Mouse (Mus musculus) CH12.LX (cell line): ENCODE results near the gene Naa40. TPM values are rescaled to one million over a fixed set of nuclear protein-coding genes. Genes with fewer than 3 reads are reported as not detected.

ENCODE experiments used
- DNase-seq: peaks from one replicate; pipeline ENCODE4 v3.0.0-alpha.2; 2013; ENCODE audit errors: extremely low read depth
- H3K27ac ChIP-seq: 2 replicates; pipeline ENCODE4 v1.5.1; 2012; ENCODE audit warnings: low read depth, mild to moderate bottlenecking, control low read depth, moderate library complexity; ENCODE audit not compliant: insufficient read depth
- H3K27me3 ChIP-seq: replicated peaks from 2 replicates; pipeline ENCODE3; 2012; ENCODE audit warnings: inconsistent platforms
- H3K36me3 ChIP-seq, 2 experiments: replicated peaks in 1 of 2; 2 replicates each; pipeline versions ENCODE3 to v1.6.1; 2012; ENCODE audit warnings: inconsistent platforms in 1 of 2, low read length in 1 of 2, mild to moderate bottlenecking in 1 of 2, mixed read lengths in 1 of 2, moderate library complexity in 1 of 2; ENCODE audit not compliant: control insufficient read depth in 1 of 2, insufficient read depth in 1 of 2
- H3K4me1 ChIP-seq, 2 experiments: 2 replicates each; pipeline ENCODE4 v1.6.1; 2012; ENCODE audit warnings: inconsistent platforms in 1 of 2, moderate library complexity in 1 of 2; ENCODE audit not compliant: insufficient read depth in 2 of 2, control insufficient read depth in 1 of 2
- H3K4me2 ChIP-seq: 2 replicates; pipeline ENCODE4 v1.6.1; 2012; ENCODE audit warnings: low read depth, mild to moderate bottlenecking, control low read depth; ENCODE audit not compliant: poor library complexity, insufficient read depth, severe bottlenecking
- H3K4me3 ChIP-seq, 3 experiments: fragments of 150-350 bp in 1 of 3; sonication (generic) in 1 of 3; replicated peaks in 1 of 3; 2 replicates each; pipeline versions ENCODE3 to v1.5.1; 2011 to 2012; ENCODE audit warnings: low read depth in 2 of 3, low read length in 2 of 3, mild to moderate bottlenecking in 2 of 3, moderate library complexity in 2 of 3, control low read depth in 1 of 3, improper control_type of control experiment in 1 of 3, inconsistent platforms in 1 of 3, mixed read lengths in 1 of 3; ENCODE audit not compliant: poor library complexity in 1 of 3
- H3K79me2 ChIP-seq: replicated peaks from 2 replicates; pipeline ENCODE4 v1.6.1; 2012; ENCODE audit warnings: mild to moderate bottlenecking, moderate library complexity; ENCODE audit not compliant: control insufficient read depth, poor library complexity, insufficient read depth, severe bottlenecking; ENCODE audit errors: extremely low read depth
- H3K9ac ChIP-seq: 2 replicates; pipeline ENCODE4 v1.6.1; 2012; ENCODE audit warnings: low read depth, mild to moderate bottlenecking, control low read depth, moderate library complexity; ENCODE audit not compliant: insufficient read depth
- H3K9me3 ChIP-seq: replicated peaks from 2 replicates; pipeline ENCODE3; 2012; ENCODE audit warnings: low read length, inconsistent platforms, mixed read lengths
- BHLHE40 ChIP-seq: IDR thresholded peaks from 2 replicates; pipeline ENCODE4 v1.6.1; 2011; ENCODE audit warnings: mild to moderate bottlenecking, low read depth, low read length, improper control_type of control experiment
- CHD1 ChIP-seq: IDR thresholded peaks from 2 replicates; pipeline ENCODE4 v1.6.1; 2012; ENCODE audit warnings: low read depth, low read length, improper control_type of control experiment, inconsistent platforms
- CHD2 ChIP-seq: IDR thresholded peaks from 2 replicates; pipeline ENCODE4 v1.6.1; 2011; ENCODE audit warnings: low read length, improper control_type of control experiment
- CTCF ChIP-seq, 2 experiments: IDR thresholded peaks in 1 of 2; conservative IDR thresholded peaks in 1 of 2; 2 replicates each; pipeline ENCODE4 v1.5.1; 2011 to 2012; ENCODE audit warnings: low read depth in 2 of 2, low read length in 2 of 2, improper control_type of control experiment in 1 of 2, inconsistent platforms in 1 of 2, mild to moderate bottlenecking in 1 of 2, moderate library complexity in 1 of 2
- EP300 ChIP-seq: IDR thresholded peaks from 2 replicates; pipeline ENCODE4 v1.6.1; 2011; ENCODE audit warnings: low read length, improper control_type of control experiment
- ETS1 ChIP-seq: conservative IDR thresholded peaks from 2 replicates; pipeline ENCODE4 v1.6.1; 2012; ENCODE audit warnings: low read depth, mild to moderate bottlenecking, inconsistent platforms, low read length, improper control_type of control experiment, moderate library complexity
- GABPA ChIP-seq: IDR thresholded peaks from 2 replicates; pipeline ENCODE4 v1.6.1; 2012; ENCODE audit warnings: low read depth, low read length, improper control_type of control experiment, inconsistent platforms; ENCODE audit not compliant: insufficient replicate concordance
- HCFC1 ChIP-seq: IDR thresholded peaks from 2 replicates; pipeline ENCODE4 v1.6.1; 2012; ENCODE audit warnings: low read depth, mild to moderate bottlenecking, inconsistent platforms, low read length, improper control_type of control experiment
- IRF4 ChIP-seq: IDR thresholded peaks from 2 replicates; pipeline ENCODE4 v1.6.1; 2014; ENCODE audit warnings: low read depth, mild to moderate bottlenecking, inconsistent platforms, low read length, improper control_type of control experiment
- JUN ChIP-seq: IDR thresholded peaks from 2 replicates; pipeline ENCODE4 v1.6.1; 2011; ENCODE audit warnings: low read depth, mild to moderate bottlenecking, low read length, improper control_type of control experiment, moderate library complexity; ENCODE audit not compliant: insufficient read depth
- JUND ChIP-seq: conservative IDR thresholded peaks from 2 replicates; pipeline ENCODE4 v1.6.1; 2011; ENCODE audit warnings: low read depth, low read length, improper control_type of control experiment
- KAT2A ChIP-seq: IDR thresholded peaks from 2 replicates; pipeline ENCODE4 v1.6.1; 2012; ENCODE audit warnings: low read length, improper control_type of control experiment, inconsistent platforms; ENCODE audit not compliant: insufficient replicate concordance
- MAFK ChIP-seq: IDR thresholded peaks from 2 replicates; pipeline ENCODE4 v1.6.1; 2011; ENCODE audit warnings: low read length, improper control_type of control experiment; ENCODE audit not compliant: insufficient replicate concordance
- MAZ ChIP-seq: IDR thresholded peaks from 2 replicates; pipeline ENCODE4 v1.6.1; 2012; ENCODE audit warnings: low read depth, mild to moderate bottlenecking, inconsistent platforms, low read length, improper control_type of control experiment, moderate library complexity
- MXI1 ChIP-seq: IDR thresholded peaks from 2 replicates; pipeline ENCODE4 v1.6.1; 2011; ENCODE audit warnings: mild to moderate bottlenecking, low read depth, low read length, improper control_type of control experiment
- MYC ChIP-seq: IDR thresholded peaks from 2 replicates; pipeline ENCODE4 v1.6.1; 2011; ENCODE audit warnings: low read depth, mild to moderate bottlenecking, improper control_type of control experiment, low read length
- NRF1 ChIP-seq: IDR thresholded peaks from 2 replicates; pipeline ENCODE4 v1.6.1; 2014; ENCODE audit warnings: low read depth, mild to moderate bottlenecking, inconsistent platforms, low read length, improper control_type of control experiment, moderate library complexity
- PAX5 ChIP-seq: IDR thresholded peaks from 2 replicates; pipeline ENCODE4 v1.6.1; 2012; ENCODE audit warnings: low read length, inconsistent platforms, mixed read lengths
- RAD21 ChIP-seq: IDR thresholded peaks from 2 replicates; pipeline ENCODE4 v1.6.1; 2011; ENCODE audit warnings: low read depth, mild to moderate bottlenecking, low read length, improper control_type of control experiment, moderate library complexity
- RCOR1 ChIP-seq: conservative IDR thresholded peaks from 2 replicates; pipeline ENCODE4 v1.6.1; 2012; ENCODE audit warnings: low read depth, mild to moderate bottlenecking, inconsistent platforms, low read length, improper control_type of control experiment
- SIN3A ChIP-seq: IDR thresholded peaks from 2 replicates; pipeline ENCODE4 v1.6.1; 2012; ENCODE audit warnings: low read length, improper control_type of control experiment, inconsistent platforms
- SMC3 ChIP-seq: IDR thresholded peaks from 2 replicates; pipeline ENCODE4 v1.6.1; 2011; ENCODE audit warnings: low read depth, low read length, improper control_type of control experiment
- TBP ChIP-seq: conservative IDR thresholded peaks from 2 replicates; pipeline ENCODE4 v1.6.1; 2011; ENCODE audit warnings: low read depth, low read length, improper control_type of control experiment
- TCF12 ChIP-seq: IDR thresholded peaks from 2 replicates; pipeline ENCODE4 v1.6.1; 2014; ENCODE audit warnings: low read depth, mild to moderate bottlenecking, inconsistent platforms, low read length, improper control_type of control experiment
- UBTF ChIP-seq: IDR thresholded peaks from 2 replicates; pipeline ENCODE4 v1.6.1; 2012; ENCODE audit warnings: low read depth, mild to moderate bottlenecking, inconsistent platforms, low read length, improper control_type of control experiment, moderate library complexity
- USF2 ChIP-seq: conservative IDR thresholded peaks from 2 replicates; pipeline ENCODE4 v1.6.1; 2011; ENCODE audit warnings: low read depth, low read length, improper control_type of control experiment
- ZMIZ1 ChIP-seq: IDR thresholded peaks from 2 replicates; pipeline ENCODE4 v1.6.1; 2012; ENCODE audit warnings: low read depth, mild to moderate bottlenecking, inconsistent platforms, low read length, improper control_type of control experiment
- dilution Hi-C: fragments of 300-500 bp; cut with MboI; formaldehyde crosslinking; loops from 2 replicates; pipeline ENCODE4 v1.14.3; 2020; ENCODE audit warnings: low sequenced_read_pairs; ENCODE audit not compliant: extremely low pct_unique_long_range_greater_than_20kb, extremely low pct_ligation_motif_present
- in situ Hi-C: fragments of 300-500 bp; cut with MboI; formaldehyde crosslinking; loops from 3 replicates; pipeline ENCODE4 v1.14.3; 2019; ENCODE audit warnings: low sequenced_read_pairs, low pct_ligation_motif_present, low pct_unique_long_range_greater_than_20kb, mixed read lengths
- polyA plus RNA-seq: library from polyadenylated mRNA; unstranded; fragments of >175 nt; gene quantifications from 2 replicates; pipeline ENCODE4 v1.2.1, GENCODE M21; 2012; ENCODE audit warnings: low read depth; ENCODE audit not compliant: insufficient read length
- total RNA-seq, 2 experiments: library from RNA; depleted of rRNA; stranded (reverse); fragments of 300-350 nt in 1 of 2; fragments of >200 nt in 1 of 2; gene quantifications; 2 replicates each; pipeline ENCODE4 v1.2.3; 2012 to 2014

Naa40 gene
- total and polyA plus RNA-seq, 3 experiments, result 40.6 to 69.3 (median 65.7) TPM

DNA sequence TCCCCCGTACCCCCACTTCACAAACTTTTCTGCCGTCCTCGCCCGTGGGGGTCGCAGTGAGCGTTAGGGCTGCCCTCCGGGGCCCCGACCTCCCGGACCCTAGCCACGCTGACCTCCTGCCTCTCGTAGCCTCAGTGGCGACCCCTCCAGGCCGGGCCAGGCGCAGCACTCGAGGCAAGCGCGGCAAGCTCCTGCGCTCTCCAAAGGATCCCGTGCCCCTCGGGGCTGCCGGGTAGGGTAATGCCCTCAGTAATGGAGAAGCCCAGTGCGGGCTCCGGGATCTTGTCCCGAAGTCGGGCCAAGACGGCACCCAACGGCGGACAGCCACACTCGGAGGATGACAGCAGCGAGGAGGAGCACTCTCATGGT lies 27.7 kb upstream of the Naa40 start:
- Histone ChIP-seq H3K4me3 (peak overlapping the region; percentile 61 to 79 (median 73)), H3K4me2 (peak overlapping the region; percentile 57)
- peak; percentile 34; the same call in 1 of the 2 replicates for TF ChIP-seq NRF1
- no peak for TF ChIP-seq GABPA
- TF ChIP-seq CTCF (conservative IDR thresholded peaks at IDR 0.05 in 1 of 2, IDR thresholded peaks at IDR 0.05 in 1 of 2; ENCODE audit: low read depth in 2 of 2, low read length in 2 of 2), result peak in 1 of 2 experiments; percentile 75; a peak in 2 of 4 replicates
- TF ChIP-seq RCOR1, result no peak
- TF ChIP-seq ETS1, result no peak
- TF ChIP-seq USF2, result no peak
- TF ChIP-seq JUN, result no peak
- TF ChIP-seq MAZ, result 0 out of 2 replicates have a peak, but pooled peaks have one; percentile 32
- no peak; the same call in none of the 2 replicates for TF ChIP-seq RAD21
- TF ChIP-seq BHLHE40, result peak; percentile 42; the same call in 1 of the 2 replicates
- TF ChIP-seq SIN3A, result no peak; the same call in 1 of the 2 replicates
- TF ChIP-seq IRF4, result peak; percentile 24; the same call in 1 of the 2 replicates
- TF ChIP-seq PAX5, result no peak
- TF ChIP-seq MXI1, result peak; percentile 70; the same call in 1 of the 2 replicates
- peak; percentile 44; the same call in 1 of the 2 replicates for TF ChIP-seq SMC3
- peak; percentile 15; the same call in 1 of the 2 replicates for TF ChIP-seq CHD2
- no peak for TF ChIP-seq EP300
- TF ChIP-seq, all 38 proteins: peak for 8
- Histone ChIP-seq H3K9ac (peak overlapping the region; percentile 30), H3K27ac (peak overlapping the region; percentile 39), H3K79me2 (no peaks in the 10 kb centered on the region), H3K36me3 (peaks cover 4 to 36% of the 10 kb centered on the region in 2 experiments), H3K27me3 (no peaks in the 10 kb centered on the region), H3K9me3 (peaks cover 3% of the 10 kb centered on the region), H3K4me1 (peaks cover 14 to 50% of the 10 kb centered on the region in 2 experiments)
- in situ Hi-C loops (loop anchor here (5.0 kb wide), 1 partner anchor 79 kb away; no protein-coding TSS in a partner anchor), dilution Hi-C loops (no loop called here)
- peak; percentile 74 for DNase-seq

DNA sequence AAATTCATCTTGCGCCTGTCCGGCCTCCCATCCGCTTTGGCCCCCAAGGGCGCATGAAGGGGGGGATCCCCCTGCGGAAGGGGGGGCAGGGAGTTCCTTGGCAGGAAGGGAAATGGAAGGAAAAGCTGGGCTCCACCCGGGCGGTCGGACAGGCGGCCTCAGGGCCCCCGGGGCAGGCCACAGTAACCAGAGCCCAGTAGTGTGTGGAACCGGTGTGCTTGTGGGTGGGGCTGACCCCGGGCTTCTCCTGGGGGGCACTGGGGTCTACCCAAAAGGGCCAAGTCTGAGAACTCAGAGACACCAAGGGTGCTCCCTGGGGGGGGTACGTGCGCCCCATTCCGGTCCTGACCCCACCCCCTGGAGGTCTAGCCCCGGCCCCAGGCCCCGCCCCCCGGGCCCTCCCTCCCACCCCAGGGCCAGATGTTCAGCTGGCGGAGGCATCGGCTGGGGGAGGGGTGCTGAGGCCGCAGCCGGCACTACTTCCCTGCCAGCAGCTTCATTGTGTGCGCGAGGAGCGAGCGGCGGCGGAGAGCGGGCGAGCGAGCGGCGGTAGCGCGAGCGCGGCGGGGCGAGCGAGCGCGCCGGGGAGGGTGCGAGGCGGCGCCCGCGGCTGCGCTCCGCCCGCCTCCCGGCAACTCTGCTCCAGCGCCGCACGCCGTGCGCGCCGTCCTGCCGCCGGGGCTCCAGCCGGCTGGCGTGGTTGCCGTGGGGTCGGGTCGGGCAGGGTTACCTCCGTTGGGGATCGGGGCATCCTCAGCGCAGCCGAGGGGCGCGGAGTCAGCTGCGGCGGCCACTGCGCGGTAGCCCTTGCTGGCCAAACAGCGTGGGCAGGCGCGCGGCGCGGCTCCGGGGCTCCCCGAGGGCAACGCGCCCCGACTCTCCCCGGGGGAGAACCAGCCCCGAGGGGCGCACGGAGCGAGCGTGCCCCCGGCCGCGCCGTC lies 27.1 kb upstream of the Naa40 start:
- peaks cover 4 to 31% of the 10 kb centered on the region in 2 experiments for H3K36me3 ChIP-seq
- H3K4me1 ChIP-seq, result peaks cover 14 to 50% of the 10 kb centered on the region in 2 experiments
- TF ChIP-seq ETS1 (no peak), NRF1 (peak; percentile 57), KAT2A (peak; percentile 65; the same call in 1 of the 2 replicates), RAD21 (no peak), HCFC1 (no peak), SIN3A (no peak; the same call in 1 of the 2 replicates), CHD1 (no peak), MAFK (no peak), JUND (no peak), TBP (no peak), TCF12 (peak; percentile 84), JUN (no peak), BHLHE40 (no peak), MAZ (0 out of 2 replicates have a peak, but pooled peaks have one; percentile 47), ZMIZ1 (peak; percentile 40; the same call in 1 of the 2 replicates), UBTF (peak; percentile 75), CHD2 (peak; percentile 67; the same call in 1 of the 2 replicates), MYC (no peak)

More for the DNA sequence above, 27.1 kb upstream of the Naa40 start:
- dilution Hi-C loops (no loop called here), in situ Hi-C loops (loop anchor here (5.0 kb wide), 1 partner anchor 79 kb away; no protein-coding TSS in a partner anchor)
- H3K9ac ChIP-seq, result peak overlapping the region; percentile 30
- H3K27ac ChIP-seq, result peak overlapping the region; percentile 39
- no peaks in the 10 kb centered on the region for H3K9me3 ChIP-seq
- no peaks in the 10 kb centered on the region for H3K79me2 ChIP-seq
- peak overlapping the region; percentile 80 for H3K4me2 ChIP-seq
- H3K4me3 ChIP-seq, result peak overlapping the region; percentile 61 to 79 (median 73)
- no peaks in the 10 kb centered on the region for H3K27me3 ChIP-seq
- peak; percentile 83 for DNase-seq
